Mouse (Mus musculus) liver, embryonic 15.5 days (tissue): ENCODE results near the gene Ston2. TPM values are rescaled to one million over a fixed set of nuclear protein-coding genes. Genes with fewer than 3 reads are reported as not detected.

Experiments
- ATAC-seq: fragments of 200-750 bp; cut with Nextera tagmentation; 2 replicates; pipeline ENCODE4 v1.8.0; 2017; ENCODE audit warnings: moderate number of reproducible peaks, mild to moderate bottlenecking, moderate library complexity; ENCODE audit not compliant: insufficient read depth
- H3K27ac ChIP-seq: fragments of 300-500 bp; sonication (generic); replicated peaks from 2 replicates; pipeline ENCODE4 v1.5.1; 2015; ENCODE audit warnings: mild to moderate bottlenecking, inconsistent platforms
- H3K27me3 ChIP-seq: fragments of 300-500 bp; sonication (generic); 2 replicates; pipeline ENCODE4 v1.6.1; 2015; ENCODE audit warnings: mild to moderate bottlenecking, inconsistent platforms
- H3K36me3 ChIP-seq: fragments of 300-500 bp; sonication (generic); replicated peaks from 2 replicates; pipeline ENCODE4 v1.6.1; 2015; ENCODE audit warnings: moderate library complexity, mild to moderate bottlenecking, inconsistent platforms
- H3K4me1 ChIP-seq: fragments of 300-500 bp; sonication (generic); replicated peaks from 2 replicates; pipeline ENCODE4 v1.6.1; 2015; ENCODE audit warnings: inconsistent platforms
- H3K4me2 ChIP-seq: fragments of 300-500 bp; sonication (generic); 2 replicates; pipeline ENCODE4 v1.6.1; 2015; ENCODE audit warnings: moderate library complexity, mild to moderate bottlenecking, inconsistent platforms
- H3K4me3 ChIP-seq: fragments of 300-500 bp; sonication (generic); replicated peaks from 2 replicates; pipeline ENCODE4 v1.5.1; 2015; ENCODE audit warnings: mild to moderate bottlenecking, inconsistent platforms
- H3K9ac ChIP-seq: fragments of 300-500 bp; sonication (generic); 2 replicates; pipeline ENCODE4 v1.6.1; 2015; ENCODE audit warnings: moderate library complexity, mild to moderate bottlenecking, inconsistent platforms
- H3K9me3 ChIP-seq: fragments of 300-500 bp; sonication (generic); replicated peaks from 2 replicates; pipeline ENCODE4 v1.6.1; 2016; ENCODE audit warnings: inconsistent platforms
- WGBS: fragments of 180-500 bp; shearing (Covaris S2); methylation state at CpG from one replicate; pipeline ENCODE4 v1.1.7; 2015; ENCODE audit warnings: mixed read lengths; ENCODE audit not compliant: insufficient replicate concordance; 5-methylcytosine and 5-hydroxymethylcytosine counted together
- polyA plus RNA-seq: library from polyadenylated mRNA; unstranded; fragments of >200 nt; fragmentation: Nextera tagmentation; extraction: Ambion mirVana; gene quantifications from 2 replicates; pipeline ENCODE4 v1.2.1, GENCODE M21; 2015

The Ston2 gene
- polyA plus RNA-seq, 1 experiment from 2014 or later, result 13.6 TPM

DNA sequence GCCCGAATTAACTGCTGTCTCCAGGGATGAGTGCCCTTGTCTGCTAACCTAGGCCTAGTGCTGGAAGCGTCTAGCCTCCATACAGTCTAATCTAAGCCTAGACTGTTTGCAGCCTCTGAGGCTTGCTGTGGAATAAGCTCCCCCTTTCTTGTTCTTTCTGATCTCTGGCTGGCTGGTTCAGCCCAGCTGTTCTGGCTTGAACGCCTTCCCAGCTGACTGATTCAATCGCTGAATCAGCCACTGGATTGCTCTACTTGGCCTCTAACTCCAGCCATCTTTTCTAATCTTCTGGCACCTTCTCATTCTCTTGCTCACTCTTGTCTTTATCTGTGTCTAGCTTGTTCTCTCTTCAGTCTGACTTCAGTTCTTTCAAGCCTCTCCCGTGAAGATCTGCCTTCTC lies 161.7 kb downstream of the Ston2 start:
- H3K9ac ChIP-seq, result no peak overlapping the region
- no peak overlapping the region for H3K27ac ChIP-seq
- no peak overlapping the region for H3K4me3 ChIP-seq
- no peaks in the 10 kb centered on the region for H3K27me3 ChIP-seq
- no peaks in the 10 kb centered on the region for H3K36me3 ChIP-seq
- WGBS, result 57% methylated on average over 5 of the region's 5 CpGs
- H3K4me2 ChIP-seq, result no peak overlapping the region
- no peak for ATAC-seq
- H3K9me3 ChIP-seq, result no peaks in the 10 kb centered on the region
- no peaks in the 10 kb centered on the region for H3K4me1 ChIP-seq

GRCm38 (mm10) chr12:91625013-91625412 lies 163.2 kb downstream of the Ston2 start:
- no peaks in the 10 kb centered on the region for H3K27me3 ChIP-seq
- H3K4me2 ChIP-seq, result no peak overlapping the region
- no peak for ATAC-seq
- no peaks in the 10 kb centered on the region for H3K36me3 ChIP-seq
- no peak overlapping the region for H3K4me3 ChIP-seq
- no peaks in the 10 kb centered on the region for H3K4me1 ChIP-seq
- H3K9me3 ChIP-seq, result no peaks in the 10 kb centered on the region
- no peak overlapping the region for H3K9ac ChIP-seq
- H3K27ac ChIP-seq, result no peak overlapping the region
- 35% methylated on average over 1 of the region's 1 CpGs for WGBS

DNA sequence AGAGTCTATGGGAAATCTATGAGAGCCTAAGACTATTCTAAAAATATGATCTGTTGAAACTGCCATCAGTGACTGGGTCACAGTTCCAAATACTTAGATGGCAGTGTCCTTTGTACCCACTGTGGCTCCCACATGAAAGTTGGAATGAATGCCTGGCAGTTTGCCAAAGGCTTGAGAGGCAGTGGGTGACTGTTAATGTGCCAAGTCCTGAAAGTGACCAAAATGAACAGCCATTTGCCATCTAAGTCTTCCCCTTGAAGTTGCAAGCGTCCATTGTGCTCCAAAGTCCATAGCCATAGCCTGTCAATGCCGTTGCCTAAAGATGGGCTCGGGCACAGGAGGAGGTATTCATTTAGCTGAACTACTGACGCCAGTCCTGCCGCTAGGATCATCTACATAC lies 178.8 kb downstream of the Ston2 start:
- H3K4me1 ChIP-seq, result no peaks in the 10 kb centered on the region
- WGBS, result 68% methylated on average over 5 of the region's 5 CpGs
- H3K27me3 ChIP-seq, result no peaks in the 10 kb centered on the region
- no peaks in the 10 kb centered on the region for H3K9me3 ChIP-seq
- no peak overlapping the region for H3K9ac ChIP-seq
- no peaks in the 10 kb centered on the region for H3K36me3 ChIP-seq
- H3K4me3 ChIP-seq, result no peak overlapping the region
- H3K27ac ChIP-seq, result no peak overlapping the region
- ATAC-seq, result no peak
- no peak overlapping the region for H3K4me2 ChIP-seq

- 55% methylated on average over 7 of the region's 7 CpGs for WGBS
- ATAC-seq, result no peak
These were observed 180.5 kb downstream of the Ston2 start for GRCm38 (mm10) chr12:91607678-91608077.

GRCm38 (mm10) chr12:91606651-91607050 lies 181.5 kb downstream of the Ston2 start:
- ATAC-seq, result no peak
- Histone ChIP-seq H3K4me2 (no peak overlapping the region), H3K4me3 (no peak overlapping the region), H3K4me1 (no peaks in the 10 kb centered on the region), H3K9ac (no peak overlapping the region), H3K9me3 (no peaks in the 10 kb centered on the region), H3K27me3 (no peaks in the 10 kb centered on the region), H3K27ac (no peak overlapping the region), H3K36me3 (no peaks in the 10 kb centered on the region)
- 69% methylated on average over 13 of the region's 13 CpGs for WGBS

More at GRCm38 (mm10) chr12:91607678-91608077, 180.5 kb downstream of the Ston2 start:
- H3K9me3 ChIP-seq, result no peaks in the 10 kb centered on the region
- no peaks in the 10 kb centered on the region for H3K4me1 ChIP-seq
- H3K27me3 ChIP-seq, result no peaks in the 10 kb centered on the region
- H3K36me3 ChIP-seq, result no peaks in the 10 kb centered on the region
- no peak overlapping the region for H3K27ac ChIP-seq
- no peak overlapping the region for H3K4me3 ChIP-seq
- no peak overlapping the region for H3K9ac ChIP-seq
- H3K4me2 ChIP-seq, result no peak overlapping the region

DNA sequence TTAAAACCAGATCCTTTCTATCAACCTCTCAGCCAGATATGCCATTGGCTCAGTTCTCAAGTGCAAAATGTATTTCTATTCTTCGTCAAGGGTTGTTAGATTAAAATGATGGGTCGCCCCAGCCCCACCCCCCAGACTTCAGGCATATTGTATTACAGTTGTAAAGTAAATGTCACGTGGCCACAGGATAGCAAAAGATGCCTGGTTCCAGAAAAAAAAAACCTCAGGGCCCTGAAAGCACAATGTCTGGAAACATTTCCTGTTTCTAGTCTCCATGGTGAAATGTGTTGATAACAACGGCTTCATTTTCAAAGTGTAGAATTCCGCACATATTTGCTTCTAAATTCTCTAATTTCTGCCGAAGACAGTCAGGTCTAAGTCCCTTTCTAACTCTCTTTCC lies 183.6 kb downstream of the Ston2 start:
- no peaks in the 10 kb centered on the region for H3K36me3 ChIP-seq
- no peak overlapping the region for H3K27ac ChIP-seq
- no peak for ATAC-seq
- no peak overlapping the region for H3K9ac ChIP-seq
- no peaks in the 10 kb centered on the region for H3K9me3 ChIP-seq
- no peak overlapping the region for H3K4me3 ChIP-seq
- no peak overlapping the region for H3K4me2 ChIP-seq
- no peaks in the 10 kb centered on the region for H3K27me3 ChIP-seq
- H3K4me1 ChIP-seq, result no peaks in the 10 kb centered on the region
- 42% methylated on average over 6 of the region's 6 CpGs for WGBS

GRCm38 (mm10) chr12:91592128-91592527 lies 196.1 kb downstream of the Ston2 start:
- 71% methylated on average over 3 of the region's 3 CpGs for WGBS
- no peak overlapping the region for H3K4me2 ChIP-seq

GRCm38 (mm10) chr12:91591191-91591590 lies 197.0 kb downstream of the Ston2 start:
- peak overlapping the region; percentile 91 for H3K4me3 ChIP-seq
- H3K36me3 ChIP-seq, result no peaks in the 10 kb centered on the region
- peak overlapping the region; percentile 89 for H3K27ac ChIP-seq
- H3K4me2 ChIP-seq, result peak overlapping the region; percentile 87
- peak overlapping the region; percentile 77; the same call in 1 of the 2 replicates for H3K9ac ChIP-seq
- WGBS, result 86% methylated on average over 1 of the region's 1 CpGs
- no peaks in the 10 kb centered on the region for H3K9me3 ChIP-seq
- no peak for ATAC-seq
- H3K4me1 ChIP-seq, result peaks cover 25% of the 10 kb centered on the region
- H3K27me3 ChIP-seq, result no peaks in the 10 kb centered on the region

More at GRCm38 (mm10) chr12:91592128-91592527, 196.1 kb downstream of the Ston2 start:
- Histone ChIP-seq H3K36me3 (no peaks in the 10 kb centered on the region), H3K27me3 (no peaks in the 10 kb centered on the region), H3K9me3 (no peaks in the 10 kb centered on the region), H3K27ac (no peak overlapping the region), H3K4me1 (peaks cover 21% of the 10 kb centered on the region), H3K9ac (no peak overlapping the region), H3K4me3 (no peak overlapping the region)
- no peak for ATAC-seq

- no peak for ATAC-seq
- peak overlapping the region; percentile 77 for H3K9ac ChIP-seq
- peak overlapping the region; percentile 91 for H3K4me3 ChIP-seq
- H3K27ac ChIP-seq, result peak overlapping the region; percentile 89
- H3K36me3 ChIP-seq, result peaks cover 4% of the 10 kb centered on the region
- H3K4me1 ChIP-seq, result peaks cover 25% of the 10 kb centered on the region
- peak overlapping the region; percentile 87 for H3K4me2 ChIP-seq
- H3K9me3 ChIP-seq, result no peaks in the 10 kb centered on the region
- H3K27me3 ChIP-seq, result no peaks in the 10 kb centered on the region
- 23% methylated on average over 6 of the region's 6 CpGs for WGBS
These were observed 197.5 kb downstream of the Ston2 start for GRCm38 (mm10) chr12:91590716-91591115.

DNA sequence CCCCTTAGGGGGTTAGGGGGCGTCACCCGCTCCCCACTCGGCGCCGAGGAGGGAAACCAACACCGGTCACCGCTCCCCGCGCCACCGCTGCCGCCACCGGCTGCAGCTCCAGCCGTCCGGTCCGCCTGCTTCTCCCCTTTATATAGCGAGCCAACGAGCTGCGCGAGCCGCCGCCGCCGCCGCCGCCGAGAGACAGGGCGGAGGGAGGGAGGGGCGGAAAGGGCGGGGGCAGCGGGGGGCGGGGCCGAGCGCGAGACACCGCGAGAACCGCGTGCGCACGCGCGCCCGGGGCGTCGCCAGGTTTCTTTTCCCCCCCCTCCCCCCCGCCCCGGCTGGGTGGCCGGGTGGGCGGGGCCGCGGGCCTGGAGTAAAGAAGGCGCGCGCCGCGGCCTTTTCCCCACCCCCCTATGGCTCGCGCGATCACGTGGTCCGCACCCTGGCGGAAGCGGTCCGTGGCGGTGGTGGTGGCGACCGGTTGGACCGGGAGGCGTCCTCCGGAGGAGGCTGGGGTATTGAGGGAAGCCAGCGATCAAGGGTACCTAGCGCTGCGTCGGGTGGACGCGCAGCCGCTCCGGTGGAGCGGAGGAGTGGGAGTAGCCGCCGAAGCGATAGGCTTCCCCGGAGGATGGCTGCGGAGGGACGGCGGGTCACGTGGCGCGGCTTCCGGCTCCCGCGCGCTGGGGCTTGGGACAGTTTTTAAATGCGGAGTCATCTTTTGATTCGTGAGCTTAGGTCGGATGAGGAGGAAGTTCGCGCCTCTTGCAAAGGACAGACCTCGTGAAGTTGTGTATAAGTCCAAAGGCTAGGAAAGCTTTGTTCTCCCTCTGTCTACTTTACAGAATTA lies 198.1 kb downstream of the Ston2 start, which contains the start of gene Gtf2a1:
Gtf2a1 (minus strand) TSS at position 641 of the 844 bp plus-strand sequence.
- Histone ChIP-seq H3K27me3 (no peaks in the 10 kb centered on the region), H3K9ac (peak within 1 kb of the TSS; percentile 99), H3K4me1 (peaks cover 27% of the 10 kb centered on the region), H3K27ac (peak within 1 kb of the TSS; percentile 99), H3K36me3 (peaks cover 10% of the 10 kb centered on the region), H3K9me3 (no peaks in the 10 kb centered on the region), H3K4me2 (peak within 1 kb of the TSS; percentile 87), H3K4me3 (peak within 1 kb of the TSS; percentile 91)
- WGBS, result under 1% methylated on average over 89 of the region's 99 CpGs
- ATAC-seq, result peak; percentile 82

DNA sequence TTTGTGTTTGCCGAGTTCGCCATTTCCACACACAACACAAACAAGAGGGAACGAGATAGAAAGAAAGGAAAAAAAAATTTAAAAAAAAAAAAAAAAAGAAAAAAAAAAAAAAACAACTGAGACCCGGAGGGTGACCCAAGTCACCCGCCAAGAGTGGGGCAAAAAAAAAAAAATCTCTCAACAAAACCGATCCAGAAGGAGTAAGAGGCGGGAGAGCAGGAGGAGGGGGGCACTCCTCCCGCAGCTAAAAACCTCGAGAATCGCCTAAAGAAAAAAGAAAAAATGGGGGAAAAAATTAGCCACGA lies 198.7 kb downstream of the Ston2 start:
- ATAC-seq, result no peak
- H3K4me3 ChIP-seq, result peak overlapping the region; percentile 91
- H3K4me1 ChIP-seq, result peaks cover 30% of the 10 kb centered on the region
- H3K9me3 ChIP-seq, result no peaks in the 10 kb centered on the region
- H3K27ac ChIP-seq, result peak overlapping the region; percentile 99
- peak overlapping the region; percentile 99 for H3K9ac ChIP-seq
- peak overlapping the region; percentile 78 for H3K4me2 ChIP-seq
- WGBS, result 0% methylated on average over 11 of the region's 11 CpGs
- H3K27me3 ChIP-seq, result no peaks in the 10 kb centered on the region
- peaks cover 16% of the 10 kb centered on the region for H3K36me3 ChIP-seq
